Mouse (Mus musculus) fibroblast of lung, adult 2 months (primary cell): ENCODE measurements around the gene Pgrmc2.

Source experiments
- DNase-seq: peaks from one replicate; pipeline ENCODE4 v3.0.0-alpha.2; 2011; ENCODE audit warnings: low read depth

Pgrmc2 gene

DNA sequence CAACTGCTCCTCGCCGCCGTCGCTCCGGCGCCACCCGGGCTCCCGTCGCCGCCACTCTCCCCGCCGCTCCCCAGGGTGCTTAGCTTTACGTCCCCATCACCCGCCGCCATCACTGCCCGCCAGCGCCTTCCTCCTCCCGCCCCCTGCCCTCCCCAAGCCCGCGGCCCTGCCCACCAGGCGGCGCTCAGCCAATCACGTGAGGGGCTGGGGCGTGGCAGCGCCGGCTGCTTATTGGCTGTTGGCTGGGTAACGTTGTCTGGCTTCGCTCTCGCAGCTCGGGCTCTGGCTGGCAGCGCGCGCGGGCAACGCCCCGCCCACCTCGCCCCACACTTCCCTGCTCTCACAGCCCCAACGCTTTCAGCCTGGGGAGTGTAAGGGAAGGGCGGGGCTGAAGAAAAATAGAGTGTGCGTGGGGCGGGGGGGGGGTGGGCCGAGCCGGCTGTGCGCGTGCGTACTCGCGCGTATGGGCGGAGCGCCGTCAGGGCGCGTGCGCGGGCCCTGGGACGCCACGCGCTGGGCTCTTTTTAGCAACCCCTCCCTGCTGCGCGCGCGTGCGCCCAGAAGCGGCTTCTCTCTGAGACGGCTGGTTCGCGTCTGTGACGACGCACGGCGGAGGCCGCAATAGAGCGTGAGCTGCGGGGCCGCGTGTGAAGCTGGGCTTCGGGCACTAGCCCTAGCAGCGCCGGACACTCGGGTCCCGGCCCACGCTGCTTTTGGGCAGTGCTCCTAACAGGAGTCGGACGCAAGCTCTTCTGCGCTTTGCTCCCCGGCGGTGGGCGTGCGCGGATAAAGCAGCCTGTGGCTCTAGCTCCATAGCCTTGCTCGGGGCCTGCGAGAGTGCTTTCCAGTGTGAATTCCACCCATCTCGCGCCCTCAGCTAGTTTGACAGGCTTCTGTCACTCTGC lies at the start of gene Pgrmc2:
Gene Pgrmc2, minus strand, starts transcription at position 162 of the 905 bp plus-strand sequence.
- peak; percentile 98 for DNase-seq

DNA sequence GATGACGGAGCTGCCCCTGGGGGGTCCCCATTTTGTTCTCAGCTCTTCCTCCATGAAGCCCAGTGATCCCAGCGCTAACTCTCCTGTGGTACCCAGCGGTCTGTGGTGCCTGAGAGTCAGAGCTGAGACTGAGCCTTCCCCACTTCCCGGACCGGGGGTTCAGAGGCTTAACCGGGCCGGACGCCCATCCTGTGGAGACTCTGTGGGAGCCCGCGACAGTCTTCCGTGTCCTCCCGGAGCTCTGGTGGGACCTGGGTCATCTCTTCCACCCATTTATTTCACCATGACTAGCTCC lies 41.1 kb upstream of the Pgrmc2 start:
- no peak for DNase-seq

DNA sequence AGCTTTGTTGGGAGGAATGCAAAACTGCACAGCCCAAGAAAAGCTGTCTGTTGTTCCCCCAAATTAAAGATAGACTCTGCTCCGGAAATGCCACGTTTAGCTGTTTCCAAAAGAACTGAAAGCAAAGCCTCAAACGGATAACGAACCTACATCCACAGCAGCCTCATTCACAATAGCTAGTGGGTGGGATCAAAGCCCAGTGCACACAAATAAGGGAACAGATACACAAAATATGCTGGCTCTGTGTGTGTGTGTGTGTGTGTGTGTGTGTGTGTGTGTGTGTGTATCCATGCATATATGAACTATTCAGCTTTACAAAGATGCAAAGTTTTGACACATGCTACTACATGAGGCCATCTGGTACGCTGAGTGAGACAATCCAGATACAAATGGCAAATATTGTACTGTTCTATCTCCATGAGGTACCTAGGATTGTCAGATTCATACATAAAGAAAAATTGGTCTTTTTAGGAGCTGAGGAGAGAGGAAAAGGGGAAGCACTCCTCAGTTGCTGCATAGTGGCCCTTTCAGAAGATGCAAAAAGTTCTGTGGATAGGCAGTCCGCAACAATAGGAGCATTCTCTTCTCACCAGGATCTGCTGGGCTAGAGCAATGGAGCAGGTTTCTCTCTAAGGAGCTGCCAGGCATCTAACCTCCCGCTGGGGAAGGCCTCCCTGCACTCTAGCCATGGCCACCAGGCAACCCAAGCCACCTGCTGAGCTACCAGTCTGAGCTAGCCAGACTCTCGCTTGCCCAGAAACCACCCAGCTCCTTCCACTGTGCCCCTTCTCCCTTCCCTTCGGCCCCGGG lies 40.5 kb upstream of the Pgrmc2 start:
- DNase-seq, result no peak

DNA sequence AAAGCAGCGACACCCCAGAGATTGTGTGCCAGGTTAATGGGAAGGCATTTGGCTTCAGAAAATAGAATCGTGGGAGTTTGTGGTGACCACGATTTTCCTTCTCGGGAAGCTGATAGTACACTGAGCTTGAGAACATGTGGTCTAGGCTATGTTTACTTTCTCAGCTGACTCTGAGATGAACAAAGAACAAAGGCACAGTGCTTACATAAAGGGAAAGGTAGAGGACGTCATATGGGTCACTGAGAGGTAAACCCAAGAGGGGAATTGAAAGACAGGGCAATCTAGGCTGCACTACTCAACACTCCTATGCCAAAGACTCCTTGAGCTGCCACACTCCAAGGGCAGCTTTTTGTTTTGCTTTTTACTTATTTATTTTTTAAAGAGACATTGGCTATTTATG lies 35.3 kb upstream of the Pgrmc2 start:
- no peak for DNase-seq

DNA sequence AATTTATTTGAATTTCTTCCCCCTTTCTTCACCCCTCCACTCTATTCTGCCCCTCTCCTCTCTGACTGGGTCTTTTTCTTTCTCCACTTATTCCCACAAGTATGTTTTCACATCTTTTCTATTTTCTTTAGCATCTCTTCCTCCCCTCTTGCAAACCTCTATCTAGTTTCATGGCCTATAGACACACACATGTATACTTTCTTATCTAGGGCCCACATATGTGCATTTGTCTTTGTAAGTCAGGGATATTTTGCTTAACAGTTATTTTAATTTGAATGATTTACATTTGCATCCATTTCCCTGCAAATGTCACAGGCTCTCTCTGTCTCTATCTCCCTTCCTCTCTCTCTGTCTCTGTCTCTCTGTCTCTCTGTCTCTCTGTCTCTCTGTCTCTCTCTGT lies 34.6 kb upstream of the Pgrmc2 start:
- no peak for DNase-seq

DNA sequence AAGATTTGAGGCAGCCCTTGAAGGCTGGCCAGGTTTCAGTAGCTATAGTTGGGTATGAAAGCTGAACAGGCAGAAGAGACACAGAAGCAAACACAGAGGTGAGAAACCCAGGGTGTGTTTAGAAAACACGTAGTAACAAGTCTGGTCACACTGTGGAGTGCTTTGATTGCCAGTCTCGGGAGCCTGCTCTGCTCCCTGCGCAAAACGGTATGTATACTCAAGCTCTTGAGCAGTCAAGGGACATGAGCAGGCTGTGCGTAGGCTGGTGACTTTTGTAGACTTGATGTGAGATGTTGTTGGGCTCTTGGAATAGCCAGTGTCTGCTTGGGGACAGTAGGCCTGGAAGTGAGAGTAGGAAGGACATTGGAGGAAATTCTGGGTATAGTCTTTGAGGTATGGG lies 30.3 kb upstream of the Pgrmc2 start:
- no peak for DNase-seq

DNA sequence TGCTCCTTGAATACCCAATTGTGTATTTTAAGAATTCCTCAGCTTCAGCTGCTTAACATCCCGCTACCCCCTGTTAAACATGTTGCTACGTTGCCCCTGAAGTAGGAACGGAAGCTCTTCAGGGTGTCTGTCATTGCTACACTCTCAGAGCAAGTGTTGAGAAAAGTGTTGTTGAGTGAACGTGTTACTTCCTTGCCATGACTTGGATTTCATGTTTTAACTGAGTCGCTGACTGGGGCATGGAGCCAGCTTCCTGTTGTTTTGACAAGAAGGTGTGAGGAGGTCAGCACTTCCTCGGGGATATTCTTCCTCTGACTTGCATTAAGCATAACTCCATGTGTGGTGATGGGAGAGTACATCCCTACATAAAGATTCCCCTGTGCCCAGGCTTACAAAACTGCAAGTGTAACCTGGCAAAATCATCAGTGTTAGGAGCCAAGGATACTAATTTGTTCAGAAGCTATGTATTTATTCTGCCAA lies 25.5 kb upstream of the Pgrmc2 start:
- DNase-seq, result no peak

GRCm38 (mm10) chr3:41107600-41108305 lies 24.9 kb upstream of the Pgrmc2 start:
- no peak for DNase-seq

DNA sequence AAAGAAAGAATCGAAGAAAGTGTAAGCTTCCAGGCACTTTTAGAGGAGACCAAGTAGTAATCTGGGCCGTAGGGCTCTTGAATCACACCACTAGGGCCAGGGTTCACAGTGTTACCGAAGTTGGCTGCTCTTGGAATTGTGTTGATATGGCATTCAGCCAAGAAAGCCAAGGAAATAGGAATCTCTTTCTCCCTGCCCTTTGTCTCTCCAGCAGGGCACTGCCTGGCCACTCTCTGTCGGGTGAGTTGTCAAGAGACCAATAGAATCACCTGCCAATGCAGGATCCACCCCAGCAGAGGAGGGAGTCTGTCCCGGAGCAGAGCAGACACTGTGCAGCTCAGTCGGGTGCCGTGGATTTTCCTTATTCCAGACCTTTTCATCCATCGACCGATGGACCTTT lies 19.1 kb upstream of the Pgrmc2 start:
- DNase-seq, result no peak

- no peak for DNase-seq
These were observed 17.3 kb upstream of the Pgrmc2 start for GRCm38 (mm10) chr3:41100157-41100556.

DNA sequence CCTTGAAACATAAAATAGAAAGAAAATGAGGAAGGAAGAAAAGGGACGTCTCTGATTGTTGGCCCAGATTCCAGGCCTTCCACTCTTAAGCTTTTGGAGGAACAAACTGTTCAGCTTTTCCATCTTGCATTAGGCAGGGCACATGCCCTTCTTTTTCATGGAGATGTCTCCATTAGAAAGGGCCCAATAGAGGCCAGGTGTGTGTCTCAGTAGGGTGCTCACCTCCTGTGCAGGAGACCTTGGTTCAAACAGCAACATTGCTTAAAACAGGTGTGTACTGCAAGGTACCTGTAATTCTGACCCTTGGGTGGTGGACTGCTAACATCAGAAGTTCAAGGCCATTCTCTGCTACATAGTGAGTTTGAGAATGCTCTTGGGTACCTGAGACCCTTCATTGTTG lies 16.8 kb upstream of the Pgrmc2 start:
- no peak for DNase-seq

- no peak for DNase-seq
These were observed 10.4 kb upstream of the Pgrmc2 start for GRCm38 (mm10) chr3:41093210-41093609.

- DNase-seq, result no peak
These were observed 9.5 kb upstream of the Pgrmc2 start for GRCm38 (mm10) chr3:41092311-41092710.

GRCm38 (mm10) chr3:41090839-41091238 lies 8.0 kb upstream of the Pgrmc2 start:
- DNase-seq, result no peak

GRCm38 (mm10) chr3:41087071-41087470 lies 4.2 kb upstream of the Pgrmc2 start:
- DNase-seq, result no peak

GRCm38 (mm10) chr3:41084421-41084820 lies 1.6 kb upstream of the Pgrmc2 start:
- no peak for DNase-seq

DNA sequence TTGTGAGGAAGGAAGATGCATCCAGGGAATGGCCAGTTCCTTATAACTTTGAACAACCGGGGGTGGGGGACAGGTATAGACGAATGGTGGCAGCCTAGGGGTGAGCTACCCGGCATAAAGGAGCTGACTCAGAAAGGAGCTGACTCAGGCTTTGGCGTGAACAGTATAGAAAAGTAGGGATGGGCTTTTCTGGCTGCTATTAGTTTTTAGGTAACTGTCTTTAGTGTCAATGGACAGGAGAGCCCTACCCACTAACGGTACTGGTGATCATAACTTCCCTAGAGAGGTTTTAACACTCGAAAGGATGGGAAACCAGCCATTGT lies 905 bp upstream of the Pgrmc2 start:
- DNase-seq, result no peak

- no peak for DNase-seq
These were observed 344 bp downstream of the Pgrmc2 start for GRCm38 (mm10) chr3:41082520-41082884.

DNA sequence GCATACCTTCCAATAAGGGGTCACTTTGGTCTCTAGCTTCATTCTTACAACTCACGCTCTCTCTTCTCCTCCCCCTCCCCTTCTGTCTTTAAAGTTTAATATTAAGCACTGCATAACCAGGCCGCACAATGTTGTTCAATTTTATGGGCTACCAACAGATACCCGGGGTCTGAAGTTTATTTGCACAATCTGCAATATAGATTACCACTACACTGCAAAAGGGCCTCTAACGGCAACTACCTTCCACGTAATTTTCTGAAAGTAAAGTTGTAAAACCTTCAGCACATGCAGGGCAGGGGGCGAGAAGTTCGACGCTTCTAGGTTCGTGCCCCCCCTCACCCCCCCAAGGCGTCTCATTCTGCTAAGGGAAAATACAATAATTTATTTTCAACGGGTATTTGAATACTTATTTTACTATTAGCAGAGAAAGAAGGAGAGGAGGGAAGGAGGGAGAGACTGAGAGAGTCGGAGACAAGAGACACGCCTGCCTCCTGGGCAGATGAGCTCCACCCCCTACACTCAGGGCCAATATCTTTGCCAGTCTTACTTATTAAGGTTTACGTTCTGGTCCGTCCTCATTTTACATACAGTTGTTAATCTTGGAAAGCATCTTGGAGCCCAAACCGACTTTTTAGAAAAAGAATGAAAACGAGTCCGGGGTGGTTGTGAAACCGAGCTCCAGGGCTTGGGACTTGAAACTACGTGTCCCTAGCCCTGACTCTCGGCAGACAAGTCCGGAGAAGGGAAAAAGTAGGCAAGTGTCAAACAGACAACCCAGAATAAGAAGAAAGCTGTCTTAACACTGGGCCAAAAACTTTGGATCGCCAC lies 1.2 kb downstream of the Pgrmc2 start:
- no peak for DNase-seq

DNA sequence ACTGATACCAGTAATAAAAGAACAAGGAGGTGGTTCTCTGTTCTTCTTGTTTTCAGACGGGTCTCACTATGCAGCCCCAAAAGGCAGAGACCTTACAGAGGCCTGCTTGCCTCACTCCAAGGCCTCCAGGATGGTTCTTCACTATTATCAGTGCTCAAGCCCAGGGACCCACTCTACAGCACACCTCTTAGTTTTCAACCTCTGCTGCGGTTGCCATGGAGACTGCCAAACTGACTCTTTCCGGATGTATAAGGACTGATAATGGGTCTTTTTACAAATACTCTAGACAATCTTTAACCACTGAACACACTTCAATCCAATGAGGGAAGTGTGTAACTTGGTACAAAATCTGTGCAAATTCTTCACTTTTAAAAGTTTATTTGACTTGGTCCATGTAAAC lies 2.1 kb downstream of the Pgrmc2 start:
- DNase-seq, result no peak

GRCm38 (mm10) chr3:41078673-41079072 lies 4.2 kb downstream of the Pgrmc2 start:
- DNase-seq, result no peak

- DNase-seq, result no peak
These were observed 7.5 kb downstream of the Pgrmc2 start for GRCm38 (mm10) chr3:41075376-41075775.
